Mouse (Mus musculus): ENCODE results near the gene Ppp1r14b. TPM values are rescaled to one million over a fixed set of nuclear protein-coding genes. Genes with fewer than 3 reads are reported as not detected.
"Not testable (repeated sequence)": the region's sequence is repeated elsewhere in the genome, so short reads cannot be mapped to it uniquely, and the experiment has no call there.

The Ppp1r14b gene
- polyA plus RNA-seq, 1 experiment from 2014 or later = 188 TPM

DNA sequence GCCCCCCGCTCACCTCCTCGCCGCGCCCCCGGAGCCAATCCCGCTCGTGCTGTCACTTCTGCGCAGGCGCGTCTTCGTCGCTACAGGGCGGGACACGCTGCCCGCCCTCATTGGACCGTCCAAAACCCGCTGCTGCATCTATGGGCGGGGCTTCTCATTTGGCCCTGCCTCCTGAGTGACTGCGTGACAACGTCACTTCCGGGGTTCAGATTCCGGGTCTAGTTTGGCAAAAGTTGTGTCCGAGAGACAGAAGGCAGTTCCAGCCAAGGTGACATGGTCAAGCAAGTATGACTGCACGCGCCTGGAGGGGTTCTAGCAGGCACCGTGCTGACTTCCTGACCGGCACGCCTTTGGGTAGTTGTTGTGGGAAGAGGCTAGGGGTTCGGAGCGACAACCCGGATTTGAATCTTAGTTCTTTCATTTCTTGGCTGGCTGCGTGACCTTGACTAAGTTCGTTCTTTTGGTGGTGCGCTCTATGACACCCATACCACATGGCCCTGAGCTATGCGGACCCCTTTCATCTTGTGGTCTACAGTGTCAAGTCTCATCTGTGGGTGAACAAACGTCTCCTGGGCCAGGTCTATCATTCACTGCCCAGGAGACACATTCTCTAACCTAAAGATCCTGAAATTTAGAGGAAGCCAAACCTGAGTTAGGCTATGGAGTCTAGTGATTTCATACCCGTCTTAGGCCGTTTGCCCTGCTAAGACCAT is 5.8 kb downstream of the Ppp1r14b start, which contains the start of gene Fkbp2:
Gene Fkbp2, minus strand, starts transcription at position 121 of the 713 bp plus-strand sequence.
- peak within 1 kb of the TSS; percentile 50 for H3K4me3 ChIP-seq
- H3K27ac ChIP-seq = peak within 1 kb of the TSS; percentile 91
- H3K9ac ChIP-seq = peak within 1 kb of the TSS; percentile 64
- H3K36me3 ChIP-seq (replicated peaks) = peaks cover 12% of the 10 kb centered on the region
- peaks cover 43% of the 10 kb centered on the region for H3K4me1 ChIP-seq
- ATAC-seq (replicated peaks) = peak; percentile 90
- H3K27me3 ChIP-seq (replicated peaks) = no peaks in the 10 kb centered on the region
- 2% methylated on average over 38 of the region's 38 CpGs for WGBS
- H3K9me3 ChIP-seq = no peaks in the 10 kb centered on the region
- peak within 1 kb of the TSS; percentile 80 for H3K4me2 ChIP-seq

DNA sequence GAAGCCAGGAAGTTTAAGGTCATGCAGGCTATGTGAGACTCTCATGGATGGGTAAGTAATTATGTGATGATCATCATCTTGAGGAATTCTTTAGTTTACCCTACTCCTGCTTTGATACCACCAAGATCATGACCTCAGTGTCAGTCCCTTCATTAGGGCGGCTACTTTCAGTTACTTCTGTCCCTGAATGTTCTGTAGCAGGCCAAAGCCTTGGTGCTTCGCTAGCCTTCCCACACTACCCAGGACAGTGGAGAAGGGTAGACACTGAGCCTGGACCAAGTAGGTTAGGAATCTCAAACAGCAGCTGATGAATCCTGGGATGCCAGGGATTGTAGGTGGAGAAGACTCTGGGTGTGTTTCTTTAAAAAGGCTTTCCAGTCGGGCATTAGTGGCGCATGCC is 6.7 kb downstream of the Ppp1r14b start:
- Histone ChIP-seq H3K36me3 (replicated peaks) (peaks cover 12% of the 10 kb centered on the region), H3K4me2 (0 out of 2 replicates have a peak overlapping the region, but pooled peaks have one; percentile 80), H3K9ac (no peak overlapping the region), H3K27me3 (replicated peaks) (no peaks in the 10 kb centered on the region), H3K4me1 (peaks cover 42% of the 10 kb centered on the region), H3K9me3 (no peaks in the 10 kb centered on the region), H3K27ac (no peak overlapping the region), H3K4me3 (no peak overlapping the region)
- no peak for ATAC-seq (replicated peaks)
- 89% methylated on average over 4 of the region's 4 CpGs for WGBS

DNA sequence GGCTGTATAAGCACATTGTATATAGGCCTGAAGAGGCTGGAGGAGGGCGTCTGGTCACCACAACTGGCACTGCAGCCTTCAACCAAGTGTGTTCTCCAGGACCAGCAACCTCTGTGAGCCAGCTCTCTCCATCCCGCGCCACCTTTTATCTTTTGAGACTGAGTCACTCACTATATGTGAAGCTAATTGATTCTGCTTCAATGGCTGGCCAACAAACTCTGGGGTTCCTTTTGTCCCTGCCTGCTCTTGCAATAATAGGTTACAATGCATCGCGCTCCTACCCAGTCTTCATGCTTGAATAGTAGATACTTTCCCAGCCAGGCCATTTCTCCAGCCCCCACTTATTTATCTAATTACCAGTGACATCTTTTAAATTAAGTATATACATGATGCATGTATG is 8.9 kb downstream of the Ppp1r14b start:
- H3K27me3 ChIP-seq (replicated peaks) = no peaks in the 10 kb centered on the region
- WGBS = 63% methylated on average over 5 of the region's 5 CpGs
- H3K36me3 ChIP-seq (replicated peaks) = no peaks in the 10 kb centered on the region
- no peak overlapping the region for H3K9ac ChIP-seq
- H3K4me3 ChIP-seq = no peak overlapping the region
- H3K9me3 ChIP-seq = no peaks in the 10 kb centered on the region
- H3K27ac ChIP-seq = no peak overlapping the region
- ATAC-seq (replicated peaks) = no peak
- H3K4me1 ChIP-seq = peaks cover 36% of the 10 kb centered on the region
- no peak overlapping the region for H3K4me2 ChIP-seq

DNA sequence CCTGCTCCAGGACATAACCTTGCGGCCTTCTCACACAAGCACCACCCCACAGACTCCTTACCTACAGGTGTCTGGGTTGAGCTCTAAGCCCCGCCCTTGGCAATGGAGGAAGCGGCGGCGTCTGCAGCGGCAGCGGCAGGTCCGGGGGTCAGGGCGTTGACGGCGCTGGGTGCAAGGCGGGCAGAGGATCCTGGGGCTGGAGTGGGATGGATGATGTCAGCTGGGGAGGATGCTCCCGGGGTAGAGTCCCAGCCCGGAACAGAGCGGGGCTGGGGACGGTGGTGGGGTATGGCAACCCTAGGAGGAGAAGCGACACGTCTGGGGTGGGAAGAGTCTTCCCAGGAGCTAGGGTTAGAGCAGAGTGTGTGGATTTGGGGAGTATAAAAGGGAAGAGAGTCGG is 10.5 kb downstream of the Ppp1r14b start:
- Histone ChIP-seq H3K4me3 (no peak overlapping the region), H3K9ac (no peak overlapping the region), H3K9me3 (no peaks in the 10 kb centered on the region), H3K27ac (no peak overlapping the region), H3K27me3 (replicated peaks) (no peaks in the 10 kb centered on the region), H3K36me3 (replicated peaks) (no peaks in the 10 kb centered on the region), H3K4me1 (peaks cover 27% of the 10 kb centered on the region), H3K4me2 (no peak overlapping the region)
- 87% methylated on average over 19 of the region's 19 CpGs for WGBS
- ATAC-seq (replicated peaks) = no peak

DNA sequence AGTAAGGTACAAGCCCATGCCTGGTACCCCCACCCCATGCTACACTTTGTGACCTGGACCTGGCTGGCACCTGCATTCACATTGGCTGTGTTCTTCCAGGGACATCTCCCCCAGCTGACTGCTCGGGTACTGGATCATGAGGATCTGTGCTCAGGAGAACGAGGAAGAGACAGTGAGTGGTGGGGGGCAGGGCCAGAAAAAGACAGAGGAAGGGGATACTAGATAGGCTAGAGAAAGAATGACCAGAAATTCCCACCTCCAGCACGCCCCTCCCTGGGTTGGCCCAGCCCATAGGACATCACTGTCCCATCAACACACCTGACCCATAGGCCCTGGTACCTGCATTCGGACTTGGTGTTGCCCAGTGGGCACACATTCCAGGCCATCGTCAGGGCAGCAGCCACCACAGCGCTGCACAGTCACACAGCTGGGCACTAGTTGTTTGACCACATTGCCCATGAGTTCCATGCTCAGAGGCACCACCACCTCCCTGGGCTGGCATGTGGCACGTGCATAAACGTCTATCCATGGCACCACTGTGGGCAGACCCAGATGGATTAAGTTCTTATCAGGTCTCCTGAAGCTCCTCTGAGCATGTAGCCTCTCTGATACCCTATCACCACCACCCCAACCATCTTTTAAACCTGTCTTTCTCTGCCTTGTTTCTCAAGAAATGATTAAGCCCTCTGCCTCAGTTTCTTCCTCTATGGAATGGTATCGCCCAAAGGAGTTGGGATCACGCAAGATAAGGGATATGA is 11.4 kb downstream of the Ppp1r14b start:
- no peaks in the 10 kb centered on the region for H3K27me3 ChIP-seq (replicated peaks)
- H3K27ac ChIP-seq = no peak overlapping the region
- no peaks in the 10 kb centered on the region for H3K9me3 ChIP-seq
- H3K9ac ChIP-seq = 0 out of 2 replicates have a peak overlapping the region, but pooled peaks have one; percentile 79
- 81% methylated on average over 10 of the region's 10 CpGs for WGBS
- peak overlapping the region; percentile 88 for H3K4me2 ChIP-seq
- H3K36me3 ChIP-seq (replicated peaks) = no peaks in the 10 kb centered on the region
- peaks cover 21% of the 10 kb centered on the region for H3K4me1 ChIP-seq
- no peak; the same call in 1 of the 2 replicates for ATAC-seq (replicated peaks)
- peak overlapping the region; percentile 68 for H3K4me3 ChIP-seq

DNA sequence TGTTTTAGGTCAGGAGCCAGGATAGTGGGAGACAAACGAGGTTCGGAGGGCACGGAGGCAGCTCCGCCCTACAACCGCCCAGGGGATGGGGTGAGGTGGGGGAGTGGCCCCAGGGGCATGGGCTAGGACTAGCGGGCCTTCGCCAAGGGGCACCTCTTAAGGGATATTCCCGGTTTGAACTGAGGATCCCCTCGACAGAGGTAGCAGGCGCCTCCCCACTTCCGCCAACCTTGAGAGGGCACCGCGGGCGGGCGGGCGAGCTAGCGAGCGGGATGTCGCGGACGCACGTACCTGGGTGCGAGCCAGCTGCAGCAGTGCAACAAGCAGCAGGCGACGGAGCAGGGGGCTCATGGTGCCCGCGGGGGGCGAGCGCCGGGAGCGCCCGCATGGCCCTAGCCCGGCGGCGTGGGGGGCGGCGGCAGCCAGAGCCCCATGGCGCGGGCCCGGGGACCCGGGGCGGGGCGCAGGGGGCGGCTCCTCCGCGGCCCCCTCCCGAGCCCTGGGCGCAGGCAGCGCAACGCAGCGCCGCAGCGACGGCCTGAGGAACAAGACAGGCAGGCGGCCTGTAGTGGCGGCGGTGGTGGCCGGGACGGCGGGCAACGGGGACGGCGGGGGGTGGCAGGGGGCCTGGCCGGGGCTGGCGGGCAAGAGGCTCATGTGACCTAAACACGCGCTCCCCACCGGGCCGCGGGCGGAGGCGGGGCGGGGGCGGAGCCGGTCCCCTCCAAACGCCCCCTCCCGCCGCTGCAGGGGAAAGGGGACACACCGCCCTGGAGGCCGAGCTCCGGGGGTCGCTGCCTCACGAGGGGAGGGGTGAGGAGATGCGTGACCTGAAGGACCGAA is 12.5 kb downstream of the Ppp1r14b start, which contains the start of gene Vegfb:
Gene Vegfb, minus strand, starts transcription at position 591 of the 843 bp plus-strand sequence.
- peaks cover 29% of the 10 kb centered on the region for H3K4me1 ChIP-seq
- peak within 1 kb of the TSS; percentile 79 for H3K9ac ChIP-seq
- no peaks in the 10 kb centered on the region for H3K9me3 ChIP-seq
- H3K27me3 ChIP-seq (replicated peaks) = no peaks in the 10 kb centered on the region
- peak within 1 kb of the TSS; percentile 68 for H3K4me3 ChIP-seq
- H3K36me3 ChIP-seq (replicated peaks) = no peaks in the 10 kb centered on the region
- ATAC-seq (replicated peaks) = peak; percentile 37
- WGBS = under 1% methylated on average over 72 of the region's 85 CpGs
- H3K4me2 ChIP-seq = peak within 1 kb of the TSS; percentile 88
- H3K27ac ChIP-seq = peak within 1 kb of the TSS; percentile 79

DNA sequence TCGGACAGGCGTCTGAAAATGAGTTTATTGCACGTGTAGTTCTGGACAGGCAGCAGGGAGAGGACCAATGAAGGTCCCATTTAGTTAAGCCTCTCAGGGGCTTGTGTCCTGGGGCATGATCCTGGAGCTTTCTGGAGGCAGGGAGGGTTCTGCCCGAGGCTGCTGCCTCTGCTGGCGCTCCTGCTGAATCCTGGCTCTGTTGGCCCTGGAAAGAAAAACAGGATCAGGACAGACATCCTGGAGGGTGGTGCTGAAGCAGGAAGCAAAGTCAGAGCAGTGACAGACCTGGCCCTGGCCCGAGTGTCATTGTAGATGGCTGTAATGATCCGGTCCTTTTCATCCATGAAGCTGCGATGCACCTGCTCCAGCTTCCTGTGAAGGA is 13.1 kb downstream of the Ppp1r14b start:
- no peak for ATAC-seq (replicated peaks)
- 1% methylated on average over 8 of the region's 8 CpGs for WGBS
- H3K36me3 ChIP-seq (replicated peaks) = no peaks in the 10 kb centered on the region
- H3K4me1 ChIP-seq = peaks cover 31% of the 10 kb centered on the region
- H3K9ac ChIP-seq = peak overlapping the region; percentile 79
- H3K27ac ChIP-seq = peak overlapping the region; percentile 79
- peak overlapping the region; percentile 68 for H3K4me3 ChIP-seq
- H3K4me2 ChIP-seq = peak overlapping the region; percentile 88
- no peaks in the 10 kb centered on the region for H3K9me3 ChIP-seq
- no peaks in the 10 kb centered on the region for H3K27me3 ChIP-seq (replicated peaks)

DNA sequence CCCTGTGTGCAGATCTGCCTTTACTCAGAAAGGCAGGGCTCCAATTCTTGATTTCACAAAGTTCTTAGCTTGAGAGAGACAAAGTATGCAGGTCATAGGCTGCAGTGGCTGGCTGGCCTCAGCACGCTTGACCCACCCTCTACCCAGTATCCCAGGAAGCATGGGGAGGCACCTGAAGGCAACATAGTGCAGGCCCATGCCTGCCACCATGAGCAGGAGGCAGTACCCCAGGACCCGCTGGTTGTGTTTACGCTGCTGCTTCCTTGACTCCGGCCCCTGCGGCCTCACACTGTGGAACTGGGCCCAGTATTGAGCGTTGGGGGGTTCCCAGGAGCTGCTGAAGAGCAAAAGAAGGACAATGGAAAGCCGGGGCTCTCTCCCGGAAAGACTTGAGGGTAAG is 14.5 kb downstream of the Ppp1r14b start:
- H3K27ac ChIP-seq = no peak overlapping the region
- H3K9me3 ChIP-seq = no peaks in the 10 kb centered on the region
- no peak overlapping the region for H3K9ac ChIP-seq
- 86% methylated on average over 8 of the region's 8 CpGs for WGBS
- ATAC-seq (replicated peaks) = no peak
- no peak overlapping the region for H3K4me3 ChIP-seq
- peaks cover 38% of the 10 kb centered on the region for H3K4me1 ChIP-seq
- no peaks in the 10 kb centered on the region for H3K36me3 ChIP-seq (replicated peaks)
- H3K27me3 ChIP-seq (replicated peaks) = no peaks in the 10 kb centered on the region
- no peak overlapping the region for H3K4me2 ChIP-seq

DNA sequence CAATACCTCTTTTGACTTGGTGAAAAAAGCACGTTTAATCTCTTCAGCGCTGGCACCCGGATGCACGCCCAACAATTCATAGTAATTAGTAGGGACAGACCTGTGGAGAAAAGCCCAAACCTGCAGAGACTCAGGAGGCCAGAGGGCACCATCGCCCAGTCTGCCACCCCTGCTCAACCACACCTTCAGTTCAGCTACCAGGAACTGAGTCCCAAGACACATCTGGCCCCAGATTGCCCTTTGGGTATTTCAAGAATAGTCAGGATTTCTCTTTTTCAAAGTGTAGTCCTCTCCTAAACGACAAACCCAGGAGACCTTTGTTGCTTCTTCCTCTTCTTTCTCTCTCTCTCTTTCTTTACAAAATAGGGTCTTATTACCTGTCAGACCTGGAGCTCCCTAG is 15.9 kb downstream of the Ppp1r14b start:
- Histone ChIP-seq H3K9me3 (no peaks in the 10 kb centered on the region), H3K4me1 (peaks cover 52% of the 10 kb centered on the region), H3K36me3 (replicated peaks) (no peaks in the 10 kb centered on the region), H3K4me3 (no peak overlapping the region), H3K27me3 (replicated peaks) (no peaks in the 10 kb centered on the region), H3K4me2 (no peak overlapping the region), H3K9ac (no peak overlapping the region), H3K27ac (no peak overlapping the region)
- no peak for ATAC-seq (replicated peaks)
- WGBS = 90% methylated on average over 6 of the region's 6 CpGs

DNA sequence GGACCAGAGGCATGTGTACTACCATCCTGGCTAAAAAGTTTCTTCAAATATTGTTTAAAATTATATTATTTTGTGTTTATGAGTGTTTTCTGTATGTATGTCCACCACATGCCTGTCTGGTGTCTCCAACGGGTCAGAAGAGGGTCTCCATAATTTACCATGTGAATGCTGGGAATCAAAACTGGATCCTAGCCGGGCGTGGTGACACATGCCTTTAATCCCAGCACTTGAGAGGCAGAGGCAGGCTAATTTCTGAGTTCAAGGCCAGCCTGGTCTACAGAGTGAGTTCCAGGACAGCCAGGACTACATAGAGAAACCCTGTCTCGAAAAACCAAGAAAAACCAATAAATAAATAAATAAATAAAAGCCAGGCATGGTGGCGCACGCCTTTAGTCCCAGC is 16.4 kb downstream of the Ppp1r14b start:
- ATAC-seq (replicated peaks); H3K27me3 ChIP-seq (replicated peaks); H3K9ac ChIP-seq; H3K27ac ChIP-seq; H3K9me3 ChIP-seq; H3K4me2 ChIP-seq; H3K36me3 ChIP-seq (replicated peaks); H3K4me3 ChIP-seq: not testable (repeated sequence)
- peaks cover 52% of the 10 kb centered on the region for H3K4me1 ChIP-seq
- 91% methylated on average over 6 of the region's 6 CpGs for WGBS

DNA sequence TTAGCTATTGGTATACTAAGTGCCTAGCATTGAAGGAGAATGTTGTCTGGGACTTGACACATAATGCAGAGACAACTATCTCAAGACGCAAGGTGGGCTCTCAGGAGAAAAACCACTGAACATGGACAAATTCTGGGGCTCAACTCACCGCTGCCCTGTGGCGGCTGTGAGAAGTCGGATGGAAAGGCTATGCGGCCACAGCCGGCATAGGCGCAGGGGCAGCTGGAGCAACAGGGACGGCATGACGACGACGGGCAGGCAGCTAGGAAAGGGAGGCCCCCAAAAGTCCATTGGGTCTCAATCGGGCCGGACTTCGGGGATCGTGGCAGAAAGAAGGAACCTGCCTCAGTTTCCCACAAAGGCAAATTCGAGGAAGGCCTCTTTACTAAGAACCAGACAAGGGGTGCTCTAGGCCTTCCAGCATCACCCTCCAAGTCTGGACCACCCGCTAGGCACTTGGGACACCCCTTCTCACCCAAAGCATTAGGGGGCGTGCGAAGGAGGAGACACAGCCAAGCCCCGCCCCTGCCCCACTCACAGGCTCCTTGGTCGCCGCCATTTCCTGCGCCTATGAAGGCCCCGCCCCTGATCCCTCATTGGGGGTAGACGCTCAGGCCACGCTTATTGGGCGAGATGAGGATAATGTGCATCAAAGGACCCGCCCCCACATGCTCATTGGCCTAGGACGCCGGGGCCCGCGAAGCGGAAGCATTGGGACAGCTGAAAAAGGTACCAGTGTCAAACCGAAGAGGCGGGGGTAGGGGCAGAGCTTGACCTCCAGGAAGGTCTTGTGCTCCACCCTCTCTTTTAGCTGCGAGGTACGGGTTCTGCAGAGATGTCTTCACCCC is 17.5 kb downstream of the Ppp1r14b start, which contains the start of gene Dnajc4:
Gene Dnajc4, minus strand, starts transcription at position 562 of the 848 bp plus-strand sequence.
- peak within 1 kb of the TSS; percentile 60 for H3K9ac ChIP-seq
- peak; percentile 95 for ATAC-seq (replicated peaks)
- H3K9me3 ChIP-seq = no peaks in the 10 kb centered on the region
- WGBS = under 1% methylated on average over 37 of the region's 37 CpGs
- H3K4me1 ChIP-seq = peaks cover 54% of the 10 kb centered on the region
- H3K36me3 ChIP-seq (replicated peaks) = no peaks in the 10 kb centered on the region
- no peaks in the 10 kb centered on the region for H3K27me3 ChIP-seq (replicated peaks)
- H3K4me2 ChIP-seq = peak within 1 kb of the TSS; percentile 88
- H3K4me3 ChIP-seq = peak within 1 kb of the TSS; percentile 55
- peak within 1 kb of the TSS; percentile 55 for H3K27ac ChIP-seq

Measured in midbrain, embryonic 15.5 days (tissue).